Mouse (Mus musculus): ENCODE measurements at regions not wholly inside any gene's neighbourhood (a gene's known extent, or its start where the extent isn't known, plus 50 kb on each side); places are given as distances from the start of the nearest gene placed in this dataset.
A peak's percentile ranks its signal among the peaks of the same experiment; 100 is the strongest.

DNA sequence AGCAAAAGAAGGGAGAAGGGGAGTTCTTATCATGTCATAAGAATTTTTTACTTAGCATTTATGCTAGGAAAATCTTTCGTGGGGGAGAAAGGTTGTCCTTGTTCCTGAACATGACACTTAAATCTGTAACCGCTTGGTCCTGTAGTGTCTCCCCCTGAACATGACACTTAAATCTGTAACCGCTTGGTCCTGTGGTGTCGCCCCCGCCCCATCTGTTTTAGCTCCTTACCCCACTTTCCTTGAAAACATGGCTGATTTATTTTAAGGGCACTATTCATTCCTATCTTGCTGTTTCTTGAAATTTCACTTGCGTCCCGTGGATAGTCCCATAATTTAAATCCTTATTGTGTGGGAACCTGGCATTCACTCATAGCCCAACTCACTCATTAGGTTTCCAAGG lies 82.2 kb downstream of the Rap2a start:
- DNase-seq (ENCODE audit: low read depth, low spot score): no peak

DNA sequence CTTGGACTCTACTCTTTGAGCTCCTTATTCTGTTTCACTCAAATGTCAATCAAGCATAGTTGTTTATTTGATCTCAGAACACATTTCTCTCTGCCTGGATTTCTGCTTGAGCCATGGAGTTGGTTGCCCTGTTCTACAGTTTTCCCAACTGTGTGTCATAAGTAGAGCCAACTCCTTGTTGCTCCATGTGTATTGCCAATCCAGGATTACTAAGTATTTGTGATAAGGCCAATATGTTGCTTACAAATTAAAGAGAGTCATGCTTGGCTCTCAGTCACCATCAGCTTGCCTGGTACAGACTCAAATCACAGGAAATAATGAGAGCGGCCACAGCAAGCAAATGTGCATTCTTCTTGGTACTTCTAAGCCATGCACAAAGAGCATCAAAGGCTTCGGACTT lies 82.7 kb downstream of the Rap2a start:
- DNase-seq (ENCODE audit: low read depth, low spot score): peak; percentile 39

DNA sequence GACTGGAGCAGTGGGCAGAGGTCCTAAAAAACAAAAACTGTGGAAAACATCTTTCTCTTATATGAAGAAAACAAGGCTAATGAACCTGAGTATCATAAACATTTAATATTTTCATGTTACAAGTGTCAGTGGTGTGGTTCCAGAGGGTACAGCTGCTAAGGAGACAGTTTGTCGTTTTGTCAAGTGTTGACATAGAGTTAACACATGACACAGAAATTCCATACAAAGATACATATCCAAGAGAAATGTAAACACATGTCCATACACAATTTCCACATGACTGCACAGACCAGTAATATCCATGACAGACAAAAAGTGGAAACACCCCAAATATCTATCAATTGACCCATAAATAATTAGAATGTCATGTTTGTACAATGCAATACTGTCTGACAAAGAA lies 88.7 kb downstream of the Rap2a start:
- no peak for DNase-seq (ENCODE audit: low read depth, low spot score)

DNA sequence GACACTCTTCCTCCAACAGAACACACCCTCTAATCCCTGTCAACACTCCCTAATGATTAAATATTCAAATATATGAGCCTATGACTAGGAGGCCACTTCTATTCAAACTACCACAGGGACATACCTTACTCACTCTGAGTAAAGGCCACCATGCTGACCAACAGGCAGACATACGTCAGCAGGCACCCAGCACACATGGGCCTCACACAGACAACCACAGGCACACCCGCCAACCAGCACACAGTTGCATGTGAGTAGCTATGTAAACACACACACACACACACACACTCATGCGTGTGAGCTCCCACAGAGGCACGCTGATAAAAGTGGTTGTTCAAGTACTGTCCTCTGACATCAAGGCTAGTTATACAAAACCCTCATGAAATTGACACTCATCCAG lies 89.8 kb downstream of the Rap2a start:
- DNase-seq (ENCODE audit: low read depth, low spot score): no peak

DNA sequence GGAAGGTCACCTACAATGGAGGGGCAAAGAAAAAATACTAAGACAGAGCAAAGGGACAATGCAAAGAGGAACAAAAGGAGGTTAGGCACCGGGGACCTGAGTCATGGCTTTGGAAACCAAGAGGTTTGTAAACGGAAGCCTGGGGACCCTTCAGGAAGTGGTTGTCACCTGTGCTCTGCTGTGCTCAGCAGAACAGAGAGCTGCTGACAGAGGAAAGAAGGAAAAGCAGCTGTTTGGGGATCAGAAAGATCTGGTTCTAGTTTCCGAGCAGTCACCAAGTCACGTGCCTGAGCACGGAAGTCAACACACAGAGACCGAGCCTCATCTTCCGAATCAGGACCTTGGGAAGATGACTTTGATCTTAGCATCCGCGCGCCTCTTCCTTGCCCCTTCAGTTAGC lies 94.0 kb downstream of the Rap2a start:
- DNase-seq (ENCODE audit: low read depth, low spot score): no peak

DNA sequence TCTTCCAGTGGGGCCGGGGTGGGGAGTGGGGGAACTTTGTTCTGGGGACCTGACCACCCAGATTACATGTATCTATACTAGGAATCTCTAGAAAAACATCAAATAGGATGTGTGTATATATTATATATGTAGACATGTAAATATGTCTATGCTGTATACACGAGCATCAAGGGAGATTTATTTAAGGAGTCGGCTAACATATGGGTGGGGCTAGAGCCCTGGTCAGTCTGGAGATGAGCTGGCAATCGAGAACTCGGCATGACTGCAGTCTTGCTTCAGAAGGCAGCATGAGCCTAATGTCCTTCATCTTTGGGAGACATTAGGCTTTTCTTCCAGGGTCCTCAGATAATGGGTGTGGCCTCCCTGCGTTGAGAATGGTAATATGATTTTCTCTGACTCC lies 97.0 kb downstream of the Rap2a start:
- DNase-seq (ENCODE audit: low read depth, low spot score): no peak

DNA sequence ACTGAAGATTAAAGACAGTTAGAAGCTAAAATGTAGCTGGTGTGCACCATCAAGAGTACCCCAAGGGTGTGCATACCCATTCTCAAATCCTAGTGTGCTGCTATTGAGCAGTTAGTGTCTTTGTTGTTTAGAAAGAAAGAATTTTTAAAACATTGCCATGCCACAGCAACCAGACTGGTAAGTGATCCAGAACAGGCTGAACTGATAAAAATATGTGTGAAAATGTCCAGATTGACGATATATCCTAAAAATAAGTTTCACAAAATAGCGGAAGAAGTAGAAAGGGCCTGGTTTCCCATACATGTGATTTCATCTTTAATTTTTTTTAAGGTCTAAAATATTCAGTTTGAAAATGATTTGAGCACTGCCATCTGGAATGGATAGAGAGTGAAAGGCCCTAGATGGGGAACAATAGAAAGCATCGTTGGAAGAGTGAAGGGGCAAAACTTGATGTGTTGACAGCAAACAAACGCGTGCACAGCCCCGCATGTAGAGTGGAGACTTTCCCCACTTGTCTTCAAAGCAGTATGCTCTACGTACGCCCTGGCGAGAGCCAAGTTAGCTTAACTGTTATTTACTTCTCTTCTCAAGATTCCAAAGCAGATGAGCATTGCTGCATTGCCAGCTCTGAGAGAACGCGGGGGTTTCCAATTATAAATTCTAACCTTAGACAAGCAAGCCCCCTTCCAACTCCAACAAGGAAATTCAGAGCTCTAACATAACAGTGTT lies 100.3 kb downstream of the Rap2a start:
- peak; percentile 70 for DNase-seq (ENCODE audit: low read depth, low spot score)

DNA sequence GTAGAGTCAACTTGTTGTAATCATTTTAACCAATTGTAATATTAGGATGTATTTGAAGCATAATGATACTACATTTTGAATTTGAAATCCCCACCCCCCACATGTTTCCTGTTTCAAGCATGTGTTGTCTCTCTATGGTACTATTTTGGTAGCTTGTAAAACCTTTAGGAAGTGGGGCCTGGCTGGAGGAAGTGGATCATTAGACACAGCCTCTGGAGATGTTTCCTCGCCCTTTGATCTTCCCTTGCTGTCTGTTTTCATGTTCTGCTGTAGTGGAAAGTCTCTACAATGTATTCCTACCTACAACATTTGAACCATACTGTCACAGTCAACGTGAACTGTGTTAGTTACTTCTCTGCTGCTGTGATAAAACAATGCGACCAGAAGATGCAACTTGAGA lies 105.6 kb downstream of the Rap2a start:
- DNase-seq (ENCODE audit: low read depth, low spot score): no peak

DNA sequence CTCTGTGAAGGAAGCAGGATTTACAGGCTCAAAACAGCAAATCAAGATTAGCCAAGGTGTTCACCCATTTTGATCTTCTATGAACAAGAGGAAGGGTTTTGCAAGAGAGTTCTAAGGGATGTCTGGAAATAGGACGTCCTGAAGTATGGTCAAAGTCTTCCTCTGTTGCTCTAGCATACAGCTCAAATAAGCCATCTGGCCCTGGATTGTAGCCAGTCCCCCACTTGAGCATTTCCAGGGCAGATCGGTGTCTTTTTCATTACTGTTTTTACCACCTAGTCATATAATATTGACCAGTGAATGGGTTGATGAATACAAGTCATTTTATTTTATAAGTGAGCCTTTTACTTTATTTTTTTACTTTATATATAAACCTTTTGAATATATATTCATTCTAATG lies 113.9 kb downstream of the Rap2a start:
- no peak for DNase-seq (ENCODE audit: low read depth, low spot score)

DNA sequence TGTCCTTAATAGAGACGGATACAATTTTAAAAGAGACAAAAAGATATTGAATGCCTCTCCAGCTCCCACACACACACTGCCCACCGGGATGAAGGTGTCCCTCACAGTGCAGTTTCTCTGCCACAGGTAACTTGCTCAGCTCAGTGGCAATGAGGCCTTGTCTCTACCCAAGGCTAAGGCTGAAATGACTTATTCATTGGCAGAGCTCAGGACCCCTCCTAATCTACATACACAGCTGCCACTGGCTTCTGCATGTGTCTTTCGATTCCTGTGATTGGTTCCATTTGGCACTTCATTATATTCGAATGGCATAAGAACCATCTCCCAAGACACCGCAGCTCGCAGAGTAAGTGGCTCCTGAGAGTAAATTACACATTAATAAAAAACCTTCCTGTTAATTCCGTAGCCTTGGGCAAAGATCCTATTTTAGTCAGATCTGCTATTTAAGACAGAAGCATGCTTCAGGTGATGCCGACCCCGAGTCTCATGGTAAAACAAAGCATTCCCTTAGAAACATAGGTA lies 122.2 kb downstream of the Rap2a start:
- DNase-seq (ENCODE audit: low read depth, low spot score): no peak

DNA sequence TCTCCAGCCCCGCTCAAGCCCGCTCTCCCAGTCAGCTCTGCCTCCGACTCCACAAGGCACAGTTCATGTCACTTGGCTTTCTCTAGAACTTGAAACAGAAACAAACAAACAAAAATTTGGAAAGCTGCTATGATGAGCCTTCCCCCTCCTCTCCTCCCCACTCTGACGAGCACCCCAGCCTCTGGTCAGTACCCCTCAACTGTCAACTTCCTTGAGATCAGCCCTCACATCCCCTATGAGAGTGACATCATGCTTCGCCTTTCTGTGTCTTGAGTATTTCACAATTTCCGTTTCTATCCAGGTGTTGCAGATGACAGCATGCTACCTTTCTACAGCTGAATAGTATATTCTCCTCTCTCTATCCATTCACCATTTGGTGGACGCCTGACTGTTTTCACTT lies 123.3 kb downstream of the Rap2a start:
- no peak for DNase-seq (ENCODE audit: low read depth, low spot score)

DNA sequence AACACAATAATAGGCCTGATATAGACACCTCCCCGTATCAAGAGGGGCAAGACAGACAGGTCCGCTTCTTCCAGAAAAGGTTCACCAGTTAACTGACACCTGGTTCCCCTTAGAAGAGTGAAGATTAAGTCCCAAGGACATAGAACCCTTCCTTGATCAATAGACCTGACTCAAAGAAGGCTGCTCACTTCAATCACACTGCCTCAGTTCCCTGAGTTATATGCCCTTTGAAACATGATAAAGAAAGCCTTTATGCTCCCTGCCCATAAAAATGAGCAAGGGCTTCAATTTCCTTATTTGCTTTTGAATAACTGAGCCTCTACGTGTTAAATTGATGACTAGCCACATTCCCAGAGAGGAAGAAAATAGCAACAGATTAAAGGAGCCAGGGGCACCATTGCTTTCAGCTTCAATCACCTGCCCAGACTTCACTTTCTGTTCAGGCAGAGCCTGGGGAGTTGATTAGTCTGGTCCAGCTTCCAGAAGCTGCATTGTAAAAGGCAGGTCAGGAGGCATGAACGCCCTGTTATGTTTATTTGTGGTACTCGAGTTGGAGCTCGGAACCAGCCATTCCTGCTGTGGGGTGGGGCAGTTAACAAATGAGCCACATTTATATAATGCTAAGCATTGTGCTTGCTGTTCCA lies 125.7 kb downstream of the Rap2a start:
- DNase-seq (ENCODE audit: low read depth, low spot score): no peak

DNA sequence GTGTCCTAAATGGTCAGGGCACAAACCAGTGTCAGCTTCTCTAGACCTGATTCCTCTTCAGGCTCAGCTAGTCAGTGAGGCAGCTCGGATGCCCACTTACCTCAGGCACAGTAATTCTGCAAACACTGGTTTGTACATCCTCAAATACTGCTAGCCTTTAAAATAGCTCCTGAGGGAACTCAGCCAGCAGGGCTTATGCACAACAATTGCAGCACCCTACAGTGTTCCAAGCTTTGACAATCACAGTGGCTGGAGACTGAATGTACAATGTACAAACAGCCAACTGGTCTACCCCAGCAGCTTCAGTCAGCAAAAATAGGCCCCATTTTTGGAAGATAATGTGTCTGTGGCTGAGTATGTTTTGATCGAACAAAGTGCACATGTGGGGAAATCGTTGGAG lies 129.6 kb downstream of the Rap2a start:
- DNase-seq (ENCODE audit: low read depth, low spot score): no peak

DNA sequence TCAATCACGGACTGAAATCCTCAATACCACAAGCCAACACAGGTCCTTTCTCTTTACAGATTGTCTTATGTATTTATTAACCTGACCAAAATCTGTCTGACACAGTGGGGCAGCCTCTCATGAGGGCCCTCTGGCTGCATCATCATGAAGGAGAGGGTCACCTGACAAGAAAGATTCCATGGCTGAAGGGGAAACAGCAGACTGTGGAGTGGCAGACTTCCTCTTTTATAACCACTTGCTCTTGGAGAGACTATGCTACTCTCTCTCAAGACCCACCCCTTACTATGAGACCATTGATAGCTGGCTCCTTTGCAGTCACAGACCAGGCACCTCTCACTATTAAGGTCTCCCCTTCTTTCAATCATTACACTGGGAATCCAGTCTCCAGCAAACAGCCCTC lies 133.1 kb downstream of the Rap2a start:
- DNase-seq (ENCODE audit: low read depth, low spot score): no peak

DNA sequence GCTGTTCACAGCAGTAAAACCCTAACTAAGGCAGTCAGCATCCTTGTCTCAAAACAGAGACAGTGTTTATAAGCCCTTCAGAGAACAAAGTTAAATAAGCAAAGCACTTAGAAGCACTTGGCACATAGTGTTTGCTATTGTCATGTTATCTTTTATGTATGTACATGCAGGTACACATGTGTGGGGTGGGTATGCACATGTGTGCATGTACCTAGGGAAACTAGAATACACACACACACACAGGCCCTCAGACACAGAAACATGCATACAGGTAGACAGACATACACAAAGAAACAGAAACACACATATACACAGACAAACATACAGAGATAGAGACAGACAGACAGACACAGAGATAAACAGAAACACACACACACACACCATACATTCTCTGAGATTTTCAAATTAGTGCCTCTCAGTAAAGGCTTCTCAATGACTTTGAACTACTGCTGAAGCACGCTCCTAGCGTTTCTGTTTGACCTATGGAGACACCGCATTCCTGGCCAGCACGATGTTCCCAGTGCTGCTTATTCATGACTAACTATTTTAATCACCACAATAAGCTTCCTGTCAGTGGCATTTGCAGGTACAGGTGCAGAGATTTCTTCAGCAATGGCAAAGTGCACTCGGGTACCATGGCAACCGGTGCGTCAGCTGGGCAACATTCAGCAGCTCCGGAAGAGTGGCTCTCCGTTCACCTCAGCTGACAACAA lies 148.1 kb downstream of the Rap2a start:
- DNase-seq (ENCODE audit: low read depth, low spot score): peak; percentile 40

DNA sequence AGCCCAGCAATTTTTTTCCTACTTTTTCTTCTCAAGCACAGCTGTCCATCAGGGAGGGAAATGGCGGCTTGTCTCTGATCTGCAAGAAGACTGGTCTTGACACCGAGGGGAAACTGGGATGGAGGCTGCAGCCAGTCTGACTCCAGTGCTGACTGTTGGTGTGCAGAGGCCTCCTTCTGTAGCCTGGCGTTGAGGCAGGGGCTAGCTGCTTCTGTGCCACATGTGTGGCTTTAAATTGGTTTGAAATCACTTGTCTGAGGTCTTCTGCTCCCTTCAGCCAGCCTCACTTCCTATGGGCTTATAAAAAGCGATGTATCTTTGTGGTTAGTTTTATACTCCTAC lies 148.7 kb downstream of the Rap2a start:
- no peak for DNase-seq (ENCODE audit: low read depth, low spot score)

DNA sequence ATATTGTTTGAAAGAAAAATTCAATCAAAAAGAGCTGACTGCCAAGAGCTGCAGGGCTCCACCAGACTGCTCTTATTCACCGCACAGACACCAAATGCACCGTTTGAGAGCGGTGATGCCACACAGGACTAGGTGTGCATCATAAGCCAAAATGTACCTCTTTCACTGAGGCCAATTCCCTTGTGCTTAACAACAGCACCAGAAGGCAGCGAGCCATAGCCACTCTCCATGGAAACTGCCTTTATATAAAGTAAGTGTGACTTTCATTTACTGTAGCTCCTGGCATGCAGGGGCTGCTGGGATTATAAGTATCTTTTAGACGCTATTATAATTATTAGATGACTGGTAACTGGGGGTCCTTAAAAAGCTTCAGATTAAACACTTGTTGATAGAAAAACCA lies 154.5 kb downstream of the Rap2a start:
- DNase-seq (ENCODE audit: low read depth, low spot score): no peak

DNA sequence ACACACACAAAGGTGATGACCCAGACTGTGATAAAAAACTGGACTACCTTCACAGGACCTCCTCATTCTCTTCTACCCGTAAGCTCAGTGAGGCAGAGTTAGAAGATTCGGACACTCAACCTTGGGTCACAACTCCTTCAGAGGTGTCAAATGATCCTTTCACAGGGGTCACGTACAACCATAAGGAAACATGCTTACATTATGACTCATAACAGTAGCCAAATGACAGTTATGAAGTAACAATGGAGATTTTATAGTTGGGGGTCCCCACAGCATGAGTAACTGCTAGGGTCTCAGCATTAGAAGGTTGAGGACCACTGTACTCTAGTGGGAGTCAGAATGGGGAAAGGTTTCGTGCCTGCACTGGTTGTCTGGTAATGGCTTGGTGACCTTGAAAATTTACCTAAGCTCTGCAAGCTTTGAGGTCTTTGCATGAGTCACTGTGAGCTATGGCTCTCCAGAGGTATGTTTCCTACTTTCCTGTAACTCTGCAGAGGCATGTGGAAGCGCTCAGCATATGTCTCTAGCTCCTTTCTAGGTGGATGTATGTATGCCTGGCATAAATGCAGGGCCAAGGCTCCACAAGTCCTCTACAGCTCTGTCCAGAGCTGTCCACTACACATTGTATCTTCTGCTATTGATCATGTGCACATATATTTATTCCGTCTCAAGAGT lies 158.6 kb downstream of the Rap2a start:
- DNase-seq (ENCODE audit: low read depth, low spot score): no peak

DNA sequence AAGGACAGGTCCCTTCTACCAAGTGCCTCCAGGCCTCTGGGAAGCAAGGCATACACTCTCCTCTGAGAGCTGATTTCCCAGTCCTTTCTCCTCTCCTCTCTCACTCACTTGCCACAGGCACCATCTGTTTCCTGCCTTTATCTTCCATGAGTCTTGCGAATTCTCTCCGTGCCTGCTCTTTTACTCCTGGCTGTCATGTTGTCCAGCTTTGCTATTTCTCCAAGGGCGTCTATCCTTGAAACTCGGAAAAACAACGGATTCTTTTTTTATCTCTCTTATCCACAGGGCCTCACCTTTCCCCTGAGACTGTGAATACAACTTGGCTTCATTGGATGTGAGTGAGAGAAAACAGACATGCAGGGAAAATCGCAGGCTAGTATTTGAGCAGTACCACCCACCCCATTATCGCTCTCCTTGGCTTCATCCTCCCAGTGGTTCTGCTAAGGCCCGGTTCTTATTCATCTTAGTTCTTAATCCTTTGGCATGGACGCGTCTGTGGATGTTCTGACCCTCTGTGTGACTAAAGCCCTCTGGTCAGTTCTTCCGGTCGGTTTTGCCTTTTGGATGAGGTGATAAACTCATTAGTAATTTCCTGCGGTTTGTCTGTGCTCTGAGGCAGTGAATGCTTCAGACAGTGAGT lies 159.4 kb downstream of the Rap2a start:
- DNase-seq (ENCODE audit: low read depth, low spot score): no peak

DNA sequence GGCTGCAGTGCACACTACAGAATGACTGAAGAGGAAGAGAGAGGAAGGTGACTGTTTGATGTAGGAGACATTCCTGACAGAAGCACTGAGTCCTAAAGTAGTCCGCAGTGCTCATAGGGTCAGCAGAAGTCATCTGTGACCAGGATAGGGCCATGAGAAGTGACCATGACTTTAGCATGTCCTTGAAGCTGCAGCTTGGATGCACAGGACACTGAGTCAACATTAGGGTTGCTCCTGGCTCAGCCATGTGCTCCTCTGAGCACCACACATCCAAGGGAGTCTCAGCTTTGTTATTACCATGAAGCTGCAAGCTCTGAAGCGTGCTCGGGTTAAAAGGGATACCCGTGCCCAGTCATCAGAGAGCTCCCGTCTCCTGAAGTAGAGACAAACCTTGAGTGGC lies 164.3 kb downstream of the Rap2a start:
- no peak for DNase-seq (ENCODE audit: low read depth, low spot score)

DNA sequence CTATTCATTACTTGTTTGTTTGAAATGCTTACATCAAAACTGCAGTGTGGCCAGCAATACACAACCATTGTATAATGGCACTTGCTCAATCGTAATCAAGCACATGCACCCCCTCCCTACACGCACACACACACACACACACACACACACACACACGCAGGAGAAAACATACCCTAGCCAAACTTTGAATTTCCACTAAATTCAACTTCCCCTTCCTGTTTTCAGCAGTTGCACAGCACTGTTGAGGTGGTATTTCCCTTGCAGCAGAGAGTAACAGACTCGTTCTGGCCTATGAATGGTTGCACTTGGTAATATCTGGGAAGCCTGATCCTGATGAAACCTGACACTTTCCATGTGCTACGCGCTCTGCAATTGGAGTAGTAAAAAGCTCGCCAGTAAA lies 173.8 kb downstream of the Rap2a start:
- DNase-seq (ENCODE audit: low read depth, low spot score): no peak

DNA sequence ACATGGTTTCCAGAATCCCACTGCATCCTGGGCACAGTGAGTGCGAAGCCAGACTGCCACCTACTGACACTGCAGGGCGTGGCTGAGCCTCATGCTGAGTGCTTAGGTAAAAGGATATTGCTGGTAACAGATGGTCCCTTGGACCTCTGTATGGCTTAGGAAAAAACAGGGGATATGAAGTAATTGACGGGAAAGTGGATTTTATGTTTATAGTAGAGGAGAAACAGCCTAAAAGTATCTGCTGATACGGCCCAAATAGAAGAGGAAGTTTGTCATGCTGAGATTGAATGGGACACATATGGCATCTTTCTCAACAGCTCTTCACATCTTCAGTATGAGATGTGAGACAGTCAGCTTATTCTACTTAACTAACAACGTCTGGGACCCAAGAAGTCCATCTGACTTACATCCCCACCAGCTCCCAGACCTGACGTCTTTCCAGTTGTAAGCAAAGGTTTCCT lies 182.1 kb downstream of the Rap2a start:
- DNase-seq (ENCODE audit: low read depth, low spot score): no peak

Data from brain, embryonic 18.5 days (tissue).